Mouse (Mus musculus) megakaryocyte, embryonic 14.5 days (primary cell): ENCODE data around the gene Piga. TPM values are rescaled to one million over a fixed set of nuclear protein-coding genes. Genes with fewer than 3 reads are reported as not detected.
A peak's percentile ranks its signal among the peaks of the same experiment; 100 is the strongest.

Source experiments
- H3K27me3 ChIP-seq: replicated peaks from 2 replicates; pipeline ENCODE3; 2012; ENCODE audit warnings: inconsistent platforms
- H3K36me3 ChIP-seq: replicated peaks from 2 replicates; pipeline ENCODE3; 2012; ENCODE audit warnings: low read length, inconsistent platforms, mixed read lengths
- H3K4me1 ChIP-seq: 2 replicates; pipeline ENCODE4 v1.6.1; 2012; ENCODE audit warnings: inconsistent platforms
- H3K4me3 ChIP-seq: replicated peaks from 2 replicates; pipeline ENCODE3; 2012; ENCODE audit warnings: moderate library complexity, mild to moderate bottlenecking, inconsistent platforms
- H3K9me3 ChIP-seq: 2 replicates; pipeline ENCODE4 v1.6.1; 2012; ENCODE audit warnings: inconsistent platforms
- FLI1 ChIP-seq: IDR thresholded peaks from 2 replicates; pipeline ENCODE4 v1.6.1; 2012; ENCODE audit warnings: low read length, inconsistent platforms, mixed read lengths
- GATA1 ChIP-seq: IDR thresholded peaks from 3 replicates; pipeline ENCODE4 v1.6.1; 2012; ENCODE audit warnings: mixed read lengths, low read length, inconsistent platforms, borderline replicate concordance
- polyA plus RNA-seq: library from polyadenylated mRNA; stranded (reverse); fragments of >175 nt; gene quantifications from 2 replicates; pipeline ENCODE4 v1.2.3, GENCODE M21; 2012; ENCODE audit warnings: low replicate concordance; ENCODE audit not compliant: insufficient read depth

Piga gene
- polyA plus RNA-seq, 1 experiment = 0.36 TPM

GRCm38 (mm10) chrX:164430621-164431020, 11.0 kb downstream of the Piga start:
- peaks cover 50% of the 10 kb centered on the region for H3K36me3 ChIP-seq
- H3K4me1 ChIP-seq = peaks cover 53% of the 10 kb centered on the region
- no peaks in the 10 kb centered on the region for H3K9me3 ChIP-seq
- no peak for TF ChIP-seq FLI1
- TF ChIP-seq GATA1 = no peak
- no peaks in the 10 kb centered on the region for H3K27me3 ChIP-seq
- no peak overlapping the region for H3K4me3 ChIP-seq

GRCm38 (mm10) chrX:164431133-164431532, 11.5 kb downstream of the Piga start:
- H3K4me3 ChIP-seq = peak overlapping the region; percentile 53
- TF ChIP-seq GATA1 = no peak
- TF ChIP-seq FLI1 = no peak
- H3K9me3 ChIP-seq = no peaks in the 10 kb centered on the region
- peaks cover 3% of the 10 kb centered on the region for H3K27me3 ChIP-seq
- H3K36me3 ChIP-seq = peaks cover 48% of the 10 kb centered on the region
- H3K4me1 ChIP-seq = peaks cover 56% of the 10 kb centered on the region

- Histone ChIP-seq H3K27me3 (peaks cover 3% of the 10 kb centered on the region), H3K9me3 (no peaks in the 10 kb centered on the region), H3K4me3 (no peak overlapping the region), H3K4me1 (peaks cover 55% of the 10 kb centered on the region), H3K36me3 (peaks cover 48% of the 10 kb centered on the region)
- TF ChIP-seq GATA1 (no peak), FLI1 (no peak)
Observed at GRCm38 (mm10) chrX:164431541-164431940, 12.0 kb downstream of the Piga start.

GRCm38 (mm10) chrX:164432682-164433081, 13.1 kb downstream of the Piga start:
- H3K36me3 ChIP-seq = peaks cover 44% of the 10 kb centered on the region
- no peaks in the 10 kb centered on the region for H3K9me3 ChIP-seq
- H3K4me1 ChIP-seq = peaks cover 50% of the 10 kb centered on the region
- peaks cover 3% of the 10 kb centered on the region for H3K27me3 ChIP-seq
- no peak for TF ChIP-seq FLI1
- TF ChIP-seq GATA1 = no peak
- no peak overlapping the region for H3K4me3 ChIP-seq

- H3K27me3 ChIP-seq = peaks cover 8% of the 10 kb centered on the region
- no peak within 1 kb of the TSS for H3K4me3 ChIP-seq
- no peaks in the 10 kb centered on the region for H3K9me3 ChIP-seq
- peaks cover 15% of the 10 kb centered on the region for H3K36me3 ChIP-seq
- H3K4me1 ChIP-seq = peaks cover 41% of the 10 kb centered on the region
- TF ChIP-seq FLI1 (no peak), GATA1 (no peak)
Observed at GRCm38 (mm10) chrX:164436709-164437108, 17.1 kb downstream of the Piga start, which contains the start of gene Asb11. Gene Asb11, plus strand, starts transcription at chrX:164436994.

GRCm38 (mm10) chrX:164439462-164439861, 19.9 kb downstream of the Piga start:
- H3K4me1 ChIP-seq = peaks cover 26% of the 10 kb centered on the region
- no peaks in the 10 kb centered on the region for H3K9me3 ChIP-seq
- peaks cover 15% of the 10 kb centered on the region for H3K27me3 ChIP-seq
- TF ChIP-seq GATA1 (no peak), FLI1 (no peak)
- peaks cover 5% of the 10 kb centered on the region for H3K36me3 ChIP-seq
- no peak overlapping the region for H3K4me3 ChIP-seq

GRCm38 (mm10) chrX:164440140-164440539, 20.6 kb downstream of the Piga start:
- no peak for TF ChIP-seq GATA1
- no peak for TF ChIP-seq FLI1
- Histone ChIP-seq H3K4me3 (no peak overlapping the region), H3K9me3 (no peaks in the 10 kb centered on the region), H3K36me3 (peaks cover 1% of the 10 kb centered on the region), H3K4me1 (peaks cover 23% of the 10 kb centered on the region), H3K27me3 (peaks cover 15% of the 10 kb centered on the region)

- no peak overlapping the region for H3K4me3 ChIP-seq
- peaks cover 15% of the 10 kb centered on the region for H3K27me3 ChIP-seq
- H3K4me1 ChIP-seq = peaks cover 17% of the 10 kb centered on the region
- TF ChIP-seq FLI1 = no peak
- TF ChIP-seq GATA1 = no peak
- no peaks in the 10 kb centered on the region for H3K9me3 ChIP-seq
- no peaks in the 10 kb centered on the region for H3K36me3 ChIP-seq
Observed at GRCm38 (mm10) chrX:164440703-164441102, 21.1 kb downstream of the Piga start.

- Histone ChIP-seq H3K36me3 (no peaks in the 10 kb centered on the region), H3K4me1 (peaks cover 13% of the 10 kb centered on the region), H3K4me3 (no peak overlapping the region), H3K27me3 (peaks cover 12% of the 10 kb centered on the region), H3K9me3 (peaks cover under 1% of the 10 kb centered on the region; the same call in 1 of the 2 replicates)
- no peak for TF ChIP-seq FLI1
- TF ChIP-seq GATA1 = no peak
Observed at GRCm38 (mm10) chrX:164441306-164441705, 21.7 kb downstream of the Piga start.

- Histone ChIP-seq H3K27me3 (peaks cover 12% of the 10 kb centered on the region), H3K4me3 (no peak overlapping the region), H3K9me3 (peaks cover 4% of the 10 kb centered on the region; the same call in 1 of the 2 replicates), H3K4me1 (peaks cover 10% of the 10 kb centered on the region), H3K36me3 (no peaks in the 10 kb centered on the region)
- TF ChIP-seq GATA1 (no peak), FLI1 (no peak)
Observed at GRCm38 (mm10) chrX:164445601-164446000, 26.0 kb downstream of the Piga start.
